Mouse (Mus musculus): ENCODE data around the gene Ubn2. TPM values are rescaled to one million over a fixed set of nuclear protein-coding genes. Genes with fewer than 3 reads are reported as not detected.

Gene Ubn2
- polyA plus RNA-seq, 1 experiment: 0.46 TPM

DNA sequence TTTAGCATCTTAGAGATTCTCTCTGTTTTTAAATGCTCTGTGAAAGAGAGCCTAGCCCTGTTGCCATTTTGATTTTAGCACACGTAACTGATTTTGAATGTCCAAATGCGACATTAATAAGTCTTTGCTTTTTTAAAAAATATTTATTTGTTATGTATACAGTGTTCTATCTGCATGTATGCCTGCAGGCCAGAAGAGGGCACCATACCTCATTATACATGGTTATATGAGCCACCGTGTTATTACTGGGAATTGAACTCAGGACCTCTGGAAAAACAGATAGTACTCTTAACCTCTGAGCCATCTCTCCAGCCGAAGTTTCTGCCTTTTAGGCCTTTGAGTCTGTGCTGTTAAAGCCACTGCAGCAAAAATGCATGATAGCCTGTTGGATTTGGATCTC is 35.8 kb downstream of the Ubn2 start:
- TF ChIP-seq GATA1 (IDR thresholded peaks at IDR 0.05; ENCODE audit: low read length) (no peak), TAL1 (IDR thresholded peaks at IDR 0.05; ENCODE audit: low read length) (no peak)
- Histone ChIP-seq H3K4me3 (replicated peaks) (no peak overlapping the region), H3K36me3 (ENCODE audit: control insufficient read depth) (peaks cover 66% of the 10 kb centered on the region), H3K9me3 (ENCODE audit: control insufficient read depth, low read length) (no peaks in the 10 kb centered on the region), H3K4me1 (ENCODE audit: control insufficient read depth) (peaks cover 2% of the 10 kb centered on the region), H3K27me3 (ENCODE audit: control insufficient read depth) (no peaks in the 10 kb centered on the region)

DNA sequence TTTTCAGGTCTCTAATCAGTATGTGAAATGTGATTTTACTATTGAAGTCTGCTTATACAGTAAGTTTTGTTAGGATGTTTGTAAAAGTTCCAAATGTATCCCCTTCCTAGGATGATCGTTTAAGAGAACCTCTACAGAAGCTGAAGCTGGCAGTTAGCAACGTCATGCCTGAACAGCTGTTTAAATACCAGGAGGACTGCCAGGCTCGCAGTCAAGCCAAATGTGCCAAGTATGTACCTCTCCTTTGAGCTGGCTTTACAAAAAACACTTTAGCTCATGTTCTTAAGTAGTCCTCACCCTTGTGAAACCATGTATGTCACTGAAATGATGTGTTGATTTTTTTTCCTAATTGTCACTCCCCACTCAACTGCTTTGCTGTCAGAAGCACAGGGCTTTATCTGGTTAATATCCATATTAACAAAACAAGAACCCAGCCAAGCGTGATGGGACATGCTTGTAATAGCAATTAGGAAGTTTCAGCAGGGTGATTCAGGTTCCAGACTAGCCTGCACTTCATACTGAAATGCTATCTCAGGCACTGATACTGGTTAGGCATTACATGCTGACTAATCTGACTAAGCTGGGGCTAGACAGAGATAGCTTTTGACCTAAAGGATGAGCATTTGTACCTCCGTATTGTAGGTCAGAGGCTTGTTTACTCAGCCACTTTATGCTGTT is 48.1 kb downstream of the Ubn2 start:
- H3K27me3 ChIP-seq (ENCODE audit: control insufficient read depth): no peaks in the 10 kb centered on the region
- H3K4me3 ChIP-seq (replicated peaks): no peak overlapping the region
- H3K36me3 ChIP-seq (ENCODE audit: control insufficient read depth): peaks cover 85% of the 10 kb centered on the region
- no peaks in the 10 kb centered on the region for H3K9me3 ChIP-seq (ENCODE audit: control insufficient read depth, low read length)
- TF ChIP-seq GATA1 (IDR thresholded peaks at IDR 0.05; ENCODE audit: low read length) (no peak), TAL1 (IDR thresholded peaks at IDR 0.05; ENCODE audit: low read length) (no peak)
- H3K4me1 ChIP-seq (ENCODE audit: control insufficient read depth): no peaks in the 10 kb centered on the region

DNA sequence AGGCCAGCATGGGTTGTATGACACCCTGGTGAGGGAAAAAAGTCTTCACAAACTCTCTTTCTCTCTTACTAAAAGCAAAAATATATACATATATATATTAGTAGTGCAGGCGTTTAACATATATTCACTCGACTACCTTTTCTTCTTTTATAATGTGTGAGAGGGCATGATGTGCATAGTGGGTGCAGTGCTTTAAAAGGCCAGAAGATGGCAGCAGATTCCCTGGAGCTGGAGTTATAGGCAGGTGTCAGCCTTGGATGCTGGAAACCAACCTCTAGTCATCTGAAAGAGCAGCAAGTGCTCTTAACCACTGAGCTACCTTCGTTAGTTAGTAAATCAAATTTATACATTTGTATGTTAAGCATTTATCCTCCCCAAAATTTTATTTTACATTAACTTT is 58.8 kb downstream of the Ubn2 start:
- H3K36me3 ChIP-seq (ENCODE audit: control insufficient read depth): peaks cover 79% of the 10 kb centered on the region
- H3K27me3 ChIP-seq (ENCODE audit: control insufficient read depth): no peaks in the 10 kb centered on the region
- H3K4me1 ChIP-seq (ENCODE audit: control insufficient read depth): no peaks in the 10 kb centered on the region
- no peak overlapping the region for H3K4me3 ChIP-seq (replicated peaks)
- H3K9me3 ChIP-seq (ENCODE audit: control insufficient read depth, low read length): no peaks in the 10 kb centered on the region
- TF ChIP-seq TAL1 (IDR thresholded peaks at IDR 0.05; ENCODE audit: low read length) (no peak), GATA1 (IDR thresholded peaks at IDR 0.05; ENCODE audit: low read length) (no peak)

DNA sequence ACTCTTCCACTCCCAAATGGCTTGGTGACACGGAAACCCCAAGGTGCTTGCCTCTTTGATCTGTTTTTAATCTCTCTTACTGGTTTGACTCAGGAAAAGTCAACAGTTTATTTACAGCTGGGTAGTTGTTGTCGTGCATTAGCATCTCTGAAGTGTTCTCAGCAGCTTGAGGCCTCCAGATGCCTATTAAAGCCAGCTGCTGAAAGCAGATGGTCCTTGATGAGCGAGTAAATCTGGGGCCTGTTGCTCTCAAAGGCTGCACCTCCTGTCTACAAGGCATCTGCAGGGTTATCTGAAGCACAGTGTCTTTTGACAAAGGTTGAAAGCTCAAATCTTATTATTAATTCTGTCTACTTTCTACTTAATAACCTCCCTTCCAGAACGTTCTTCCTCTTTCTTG is 61.9 kb downstream of the Ubn2 start:
- H3K36me3 ChIP-seq (ENCODE audit: control insufficient read depth): peaks cover 76% of the 10 kb centered on the region

DNA sequence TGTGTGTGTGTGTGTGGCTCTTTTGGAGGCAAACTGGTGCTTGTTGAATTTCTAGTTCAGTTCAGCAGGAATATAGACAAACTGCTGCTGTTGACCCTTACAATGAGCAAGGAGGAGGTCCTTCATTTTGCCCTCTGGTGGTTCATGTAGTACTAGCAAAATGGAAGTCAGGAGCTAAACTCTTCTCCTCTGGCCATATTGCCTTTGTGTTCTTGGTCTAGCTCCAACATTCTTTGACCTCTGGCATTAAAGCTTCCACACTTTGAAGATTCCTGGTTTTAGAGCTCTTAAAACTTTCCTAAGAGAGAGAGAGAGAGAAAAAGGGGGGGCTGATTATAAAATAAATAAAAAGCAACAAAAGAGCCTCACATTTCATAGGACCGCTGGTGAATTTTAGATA is 78.3 kb downstream of the Ubn2 start:
- TF ChIP-seq GATA1 (IDR thresholded peaks at IDR 0.05; ENCODE audit: low read length) (no peak), TAL1 (IDR thresholded peaks at IDR 0.05; ENCODE audit: low read length) (no peak)
- Histone ChIP-seq H3K4me1 (ENCODE audit: control insufficient read depth) (peaks cover 3% of the 10 kb centered on the region; the same call in 1 of the 2 replicates), H3K9me3 (ENCODE audit: control insufficient read depth, low read length) (no peaks in the 10 kb centered on the region), H3K4me3 (replicated peaks) (no peak overlapping the region), H3K27me3 (ENCODE audit: control insufficient read depth) (no peaks in the 10 kb centered on the region), H3K36me3 (ENCODE audit: control insufficient read depth) (peaks cover 14% of the 10 kb centered on the region)

More for the DNA sequence above, 61.9 kb downstream of the Ubn2 start:
- Histone ChIP-seq H3K27me3 (ENCODE audit: control insufficient read depth) (no peaks in the 10 kb centered on the region), H3K4me1 (ENCODE audit: control insufficient read depth) (no peaks in the 10 kb centered on the region; the same call in 1 of the 2 replicates), H3K9me3 (ENCODE audit: control insufficient read depth, low read length) (no peaks in the 10 kb centered on the region), H3K4me3 (replicated peaks) (no peak overlapping the region)
- TF ChIP-seq TAL1 (IDR thresholded peaks at IDR 0.05; ENCODE audit: low read length): no peak
- no peak for TF ChIP-seq GATA1 (IDR thresholded peaks at IDR 0.05; ENCODE audit: low read length)

DNA sequence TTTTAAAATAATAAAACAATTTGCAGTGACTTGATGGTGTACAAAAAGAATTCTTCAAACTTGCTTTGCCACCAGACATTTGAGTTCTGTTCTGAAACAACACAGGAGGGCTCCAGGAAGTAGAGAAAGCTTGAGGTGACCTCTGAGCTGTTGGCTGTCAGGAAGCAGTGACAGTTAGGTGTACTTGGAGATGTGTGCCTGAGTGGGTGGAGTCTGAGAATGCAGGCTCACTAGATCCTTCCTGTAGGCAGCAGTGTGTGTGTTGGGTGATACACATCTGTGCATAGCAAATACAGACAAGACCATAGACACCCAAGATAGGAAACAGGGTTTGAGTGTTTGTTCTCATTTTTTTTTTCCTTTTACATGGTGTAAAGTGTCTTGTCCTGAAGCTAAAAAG is 79.1 kb downstream of the Ubn2 start:
- peaks cover 3% of the 10 kb centered on the region; the same call in 1 of the 2 replicates for H3K4me1 ChIP-seq (ENCODE audit: control insufficient read depth)
- no peaks in the 10 kb centered on the region for H3K9me3 ChIP-seq (ENCODE audit: control insufficient read depth, low read length)
- TF ChIP-seq TAL1 (IDR thresholded peaks at IDR 0.05; ENCODE audit: low read length) (no peak), GATA1 (IDR thresholded peaks at IDR 0.05; ENCODE audit: low read length) (no peak)
- no peak overlapping the region for H3K4me3 ChIP-seq (replicated peaks)
- no peaks in the 10 kb centered on the region for H3K27me3 ChIP-seq (ENCODE audit: control insufficient read depth)
- H3K36me3 ChIP-seq (ENCODE audit: control insufficient read depth): peaks cover 13% of the 10 kb centered on the region

DNA sequence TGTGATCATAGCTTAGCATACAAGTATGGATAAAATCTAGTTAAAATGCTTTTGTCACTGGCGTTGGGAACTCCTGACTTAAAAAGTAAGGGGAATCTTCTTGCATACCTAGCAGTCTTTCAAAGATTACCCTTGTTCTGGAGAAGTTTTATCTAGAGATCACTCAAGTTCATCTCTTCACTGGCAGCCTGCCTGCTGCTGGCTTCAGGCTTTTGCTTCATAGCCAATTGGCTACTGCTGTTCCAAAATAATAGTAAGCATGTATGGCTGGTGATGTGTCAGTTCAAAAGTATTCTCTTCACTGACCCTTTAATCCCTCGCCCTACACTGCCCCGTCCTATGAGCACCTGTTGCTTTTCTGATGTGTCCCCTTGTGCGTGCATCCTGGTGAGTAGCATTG is 81.5 kb downstream of the Ubn2 start:
- Histone ChIP-seq H3K4me1 (ENCODE audit: control insufficient read depth) (peaks cover 3% of the 10 kb centered on the region; the same call in 1 of the 2 replicates), H3K4me3 (replicated peaks) (no peak overlapping the region), H3K9me3 (ENCODE audit: control insufficient read depth, low read length) (no peaks in the 10 kb centered on the region), H3K27me3 (ENCODE audit: control insufficient read depth) (no peaks in the 10 kb centered on the region), H3K36me3 (ENCODE audit: control insufficient read depth) (peaks cover 7% of the 10 kb centered on the region)
- TF ChIP-seq GATA1 (IDR thresholded peaks at IDR 0.05; ENCODE audit: low read length) (no peak), TAL1 (IDR thresholded peaks at IDR 0.05; ENCODE audit: low read length) (no peak)

DNA sequence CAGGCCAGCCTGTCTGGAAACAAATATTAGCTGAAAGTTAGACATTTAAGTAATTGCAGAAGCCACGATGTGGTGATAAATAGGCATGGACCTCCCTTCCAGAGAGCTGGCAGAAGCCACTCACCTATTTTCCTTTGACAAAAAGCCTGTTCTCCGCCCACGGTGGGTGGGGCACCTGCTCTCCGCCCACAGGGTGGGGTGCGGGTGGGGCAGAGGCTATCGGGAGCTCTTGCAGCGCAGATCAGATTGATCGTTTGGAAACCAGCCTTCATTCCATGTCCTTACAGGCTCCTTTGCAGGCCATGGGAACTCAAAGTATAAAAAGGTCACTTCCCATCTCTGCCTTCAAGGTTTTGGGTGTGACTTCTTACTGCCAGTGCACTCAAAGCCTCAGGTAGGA is 90.1 kb downstream of the Ubn2 start:
- H3K4me3 ChIP-seq (replicated peaks): no peak overlapping the region
- TF ChIP-seq GATA1 (IDR thresholded peaks at IDR 0.05; ENCODE audit: low read length) (no peak), TAL1 (IDR thresholded peaks at IDR 0.05; ENCODE audit: low read length) (no peak)

DNA sequence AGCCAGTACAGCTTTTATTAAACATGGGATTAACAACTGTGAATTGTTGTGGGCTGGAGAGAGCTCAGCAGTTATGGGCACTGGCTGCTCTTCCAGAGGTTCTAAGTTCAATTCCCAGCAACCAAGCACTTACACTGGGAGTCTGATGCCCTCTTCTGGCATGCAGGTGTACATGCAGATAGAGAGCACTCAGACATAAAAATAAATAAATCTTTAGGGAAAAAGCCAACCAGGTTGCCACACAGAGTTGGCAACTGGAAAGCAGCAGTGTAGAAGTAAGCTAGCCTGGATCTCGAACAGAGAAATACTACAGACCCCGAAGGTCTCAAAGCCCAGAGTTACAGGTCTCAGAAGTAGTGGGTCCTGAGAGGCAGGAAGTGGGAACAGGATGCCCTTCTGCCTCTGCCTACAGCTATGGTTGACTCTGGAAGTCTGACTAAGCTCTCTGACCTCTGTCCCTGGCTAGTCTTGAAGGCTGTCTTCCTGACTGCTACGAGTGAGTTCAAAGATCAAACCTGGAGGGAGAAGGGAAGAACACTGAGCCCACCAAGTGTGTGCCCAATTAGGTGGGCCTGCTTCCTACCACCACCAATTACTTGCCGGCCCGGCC is 97.6 kb downstream of the Ubn2 start:
- H3K9me3 ChIP-seq (ENCODE audit: control insufficient read depth, low read length): no peaks in the 10 kb centered on the region
- peaks cover 34% of the 10 kb centered on the region for H3K4me1 ChIP-seq (ENCODE audit: control insufficient read depth)
- H3K27me3 ChIP-seq (ENCODE audit: control insufficient read depth): no peaks in the 10 kb centered on the region
- H3K36me3 ChIP-seq (ENCODE audit: control insufficient read depth): no peaks in the 10 kb centered on the region
- no peak overlapping the region for H3K4me3 ChIP-seq (replicated peaks)
- no peak for TF ChIP-seq TAL1 (IDR thresholded peaks at IDR 0.05; ENCODE audit: low read length)
- TF ChIP-seq GATA1 (IDR thresholded peaks at IDR 0.05; ENCODE audit: low read length): no peak

More for the DNA sequence above, 90.1 kb downstream of the Ubn2 start:
- Histone ChIP-seq H3K9me3 (ENCODE audit: control insufficient read depth, low read length) (no peaks in the 10 kb centered on the region), H3K27me3 (ENCODE audit: control insufficient read depth) (peaks cover 5% of the 10 kb centered on the region; the same call in 1 of the 2 replicates), H3K36me3 (ENCODE audit: control insufficient read depth) (peaks cover 4% of the 10 kb centered on the region), H3K4me1 (ENCODE audit: control insufficient read depth) (peaks cover 15% of the 10 kb centered on the region)

Data from erythroblast, embryonic 14.5 days (primary cell).